Mouse (Mus musculus) central nervous system, embryonic 11.5 days (tissue): ENCODE measurements around the gene Hmcn1. TPM values are rescaled to one million over a fixed set of nuclear protein-coding genes. Genes with fewer than 3 reads are reported as not detected.

Source experiments
- polyA plus RNA-seq: library from polyadenylated mRNA; depleted of rRNA; stranded (reverse); fragments of >200 nt; gene quantifications from 2 replicates; pipeline ENCODE4 v1.2.3, GENCODE M21; 2012; rRNA removed

Hmcn1 gene
- polyA plus RNA-seq, result 14.2 and 43.5 TPM in 2 replicates

DNA sequence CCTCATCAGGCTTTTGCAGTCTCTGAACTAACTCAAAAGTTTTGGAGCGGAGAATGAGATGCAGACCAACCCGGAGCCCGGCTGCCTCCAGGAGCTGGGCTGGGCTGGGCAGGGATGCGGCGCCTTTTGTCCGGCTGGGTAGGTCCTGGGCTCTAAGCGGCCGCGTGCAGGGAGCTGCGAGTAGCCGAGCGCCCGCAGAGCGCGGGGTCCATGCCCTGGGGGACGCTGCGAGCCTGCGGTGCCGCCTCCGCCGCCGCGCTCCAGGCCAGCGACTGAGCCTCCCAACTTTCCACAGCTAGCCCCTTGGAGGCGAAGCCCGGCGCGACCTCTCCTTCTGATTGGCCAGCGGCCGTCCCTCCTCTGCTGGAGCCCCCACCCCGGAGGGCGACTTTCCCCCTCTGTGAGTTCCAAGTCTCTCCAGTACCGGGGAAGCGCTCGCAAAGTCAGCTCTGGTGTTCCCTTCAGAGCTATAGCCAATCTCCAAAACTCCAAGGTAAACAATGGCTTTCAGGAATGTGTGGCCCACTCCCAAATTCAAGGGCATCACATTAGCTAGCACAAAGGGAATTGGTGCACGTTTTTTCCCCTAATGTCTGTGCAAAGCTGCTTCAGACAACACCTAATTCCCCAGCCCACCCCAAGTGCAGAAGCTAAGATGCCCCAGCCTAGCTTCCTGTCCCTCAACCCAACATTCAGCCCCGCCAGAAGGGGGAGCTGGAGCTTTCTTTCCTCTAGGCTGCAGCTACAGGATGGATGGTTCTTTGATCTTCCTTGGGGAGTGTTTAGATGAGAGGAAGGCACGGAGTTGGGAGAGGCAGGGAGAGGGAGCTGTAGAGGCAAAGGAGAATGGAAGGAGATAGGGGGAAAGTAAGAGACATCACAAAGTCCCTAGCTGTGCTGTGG, at the start of gene Hmcn1:
Hmcn1 (minus strand) TSS at position 274 of the 903 bp plus-strand sequence.

Other genes starting within 250 kb of the Hmcn1 start
- gene Gm47985, start 189.1 kb upstream of the Hmcn1 start, polyA plus RNA-seq, result 0.30 and 0.78 TPM in 2 replicates
- 0.18 and 0.32 TPM in 2 replicates for gene Gm8947, start 198.9 kb upstream of the Hmcn1 start, polyA plus RNA-seq
- gene Gm47995, start 205.0 kb upstream of the Hmcn1 start, polyA plus RNA-seq, result 0.22 and 0.29 TPM in 2 replicates
- gene 3110040M04Rik, start 210.7 kb upstream of the Hmcn1 start, polyA plus RNA-seq, result 0.20 and 0.47 TPM in 2 replicates
- gene Gm47996, start 216.7 kb upstream of the Hmcn1 start, polyA plus RNA-seq, result 0.14 and 0.19 TPM in 2 replicates